Mouse (Mus musculus) ES-E14 (cell line): ENCODE results near the gene Dlg2.

Experiments used
- HCFC1 ChIP-seq: IDR thresholded peaks from 2 replicates; pipeline ENCODE4 v1.6.1; 2012; ENCODE audit warnings: low read length, inconsistent platforms, borderline replicate concordance; ENCODE audit not compliant: insufficient read depth
- ZC3H11A ChIP-seq: IDR thresholded peaks from 2 replicates; pipeline ENCODE4 v1.6.1; 2012; ENCODE audit warnings: low read depth, mild to moderate bottlenecking, inconsistent platforms, low read length, borderline replicate concordance
- ZNF384 ChIP-seq: IDR thresholded peaks from 2 replicates; pipeline ENCODE4 v1.6.1; 2012; ENCODE audit warnings: low read depth, low read length, inconsistent platforms

GRCm38 (mm10) chr7:91443377-91443714, 966.9 kb downstream of the Dlg2 start:
- TF ChIP-seq HCFC1 (no peak), ZC3H11A (no peak), ZNF384 (no peak)
